Mouse (Mus musculus) MEL (cell line): Measurements from ENCODE around the gene Amh. TPM values are rescaled to one million over a fixed set of nuclear protein-coding genes. Genes with fewer than 3 reads are reported as not detected.
A peak's percentile ranks its signal among the peaks of the same experiment; 100 is the strongest.

Experiments
- DNase-seq: peaks from one replicate; pipeline ENCODE4 v3.0.0; 2011; ENCODE audit warnings: low read depth, low spot score
- H3K27ac ChIP-seq: 2 replicates; pipeline ENCODE4 v1.5.1; 2012; ENCODE audit warnings: low read depth, mild to moderate bottlenecking, control low read depth, low read length, moderate library complexity; ENCODE audit not compliant: control insufficient read depth
- H3K27me3 ChIP-seq, 2 experiments: fragments of 150-350 bp in 1 of 2; sonication (generic) in 1 of 2; 2 replicates each; pipeline ENCODE4 v1.6.1; 2012; ENCODE audit warnings: low read length in 2 of 2, mild to moderate bottlenecking in 2 of 2, improper control_type of control experiment in 1 of 2, moderate library complexity in 1 of 2; ENCODE audit not compliant: insufficient read depth in 2 of 2, control insufficient read depth in 1 of 2
- H3K36me3 ChIP-seq, 2 experiments: 2 replicates each; pipeline ENCODE4 v1.6.1; 2012 to 2014; ENCODE audit warnings: low read length in 2 of 2, improper control_type of control experiment in 1 of 2, inconsistent platforms in 1 of 2, mild to moderate bottlenecking in 1 of 2; ENCODE audit not compliant: insufficient read depth in 2 of 2, control insufficient read depth in 1 of 2
- H3K4me1 ChIP-seq, 2 experiments: fragments of 150-350 bp in 1 of 2; sonication (generic) in 1 of 2; 2 replicates each; pipeline ENCODE4 v1.6.1; 2012; ENCODE audit warnings: low read length in 2 of 2, improper control_type of control experiment in 1 of 2, mild to moderate bottlenecking in 1 of 2; ENCODE audit not compliant: insufficient read depth in 2 of 2, control insufficient read depth in 1 of 2
- H3K4me3 ChIP-seq, 2 experiments: fragments of 150-350 bp in 1 of 2; sonication (generic) in 1 of 2; 2 replicates each; pipeline ENCODE4 v1.5.1; 2012; ENCODE audit warnings: low read depth in 2 of 2, low read length in 2 of 2, mild to moderate bottlenecking in 2 of 2, moderate library complexity in 2 of 2, control low read depth in 1 of 2, improper control_type of control experiment in 1 of 2; ENCODE audit not compliant: control insufficient read depth in 1 of 2, insufficient read depth in 1 of 2
- H3K79me2 ChIP-seq: 2 replicates; pipeline ENCODE4 v1.6.1; 2012; ENCODE audit warnings: mild to moderate bottlenecking, low read length, moderate library complexity; ENCODE audit not compliant: control insufficient read depth, poor library complexity, insufficient read depth
- H3K9ac ChIP-seq: 2 replicates; pipeline ENCODE4 v1.6.1; 2012; ENCODE audit warnings: low read depth, mild to moderate bottlenecking, control low read depth, low read length, moderate library complexity; ENCODE audit not compliant: control insufficient read depth, poor library complexity, severe bottlenecking
- H3K9me3 ChIP-seq: fragments of 150-350 bp; sonication (generic); replicated peaks from 2 replicates; pipeline ENCODE4 v1.6.1; 2012; ENCODE audit warnings: mild to moderate bottlenecking, low read length, improper control_type of control experiment, moderate library complexity; ENCODE audit not compliant: insufficient read depth
- BHLHE40 ChIP-seq: IDR thresholded peaks from 2 replicates; pipeline ENCODE4 v1.6.1; 2012; ENCODE audit warnings: low read depth, mild to moderate bottlenecking, inconsistent platforms, low read length, improper control_type of control experiment, borderline replicate concordance
- CHD1 ChIP-seq: IDR thresholded peaks from 2 replicates; pipeline ENCODE4 v1.6.1; 2012; ENCODE audit warnings: low read depth, mild to moderate bottlenecking, inconsistent platforms, low read length, improper control_type of control experiment
- CHD2 ChIP-seq: IDR thresholded peaks from 2 replicates; pipeline ENCODE4 v1.6.1; 2011; ENCODE audit warnings: low read length, improper control_type of control experiment
- CTCF ChIP-seq, 3 experiments: IDR thresholded peaks in 2 of 3; conservative IDR thresholded peaks in 1 of 3; 2 replicates each; pipeline ENCODE4 v1.5.1; 2011 to 2012; ENCODE audit warnings: low read length in 3 of 3, low read depth in 2 of 3, mild to moderate bottlenecking in 2 of 3, improper control_type of control experiment in 1 of 3, inconsistent platforms in 1 of 3, mixed read lengths in 1 of 3, moderate library complexity in 1 of 3; ENCODE audit not compliant: control insufficient read depth in 1 of 3, insufficient read depth in 1 of 3, poor library complexity in 1 of 3, severe bottlenecking in 1 of 3
- ELF1 ChIP-seq: IDR thresholded peaks from 2 replicates; pipeline ENCODE4 v1.6.1; 2014; ENCODE audit warnings: low read depth, mild to moderate bottlenecking, inconsistent platforms, low read length, improper control_type of control experiment, moderate library complexity
- GATA1 ChIP-seq: IDR thresholded peaks from 2 replicates; pipeline ENCODE4 v1.6.1; 2011; ENCODE audit warnings: low read depth, low read length, improper control_type of control experiment
- HCFC1 ChIP-seq: IDR thresholded peaks from 2 replicates; pipeline ENCODE4 v1.6.1; 2012; ENCODE audit warnings: low read depth, mild to moderate bottlenecking, inconsistent platforms, low read length, improper control_type of control experiment, moderate library complexity
- JUND ChIP-seq: IDR thresholded peaks from 2 replicates; pipeline ENCODE4 v1.6.1; 2011; ENCODE audit warnings: low read depth, mild to moderate bottlenecking, improper control_type of control experiment, low read length
- KAT2A ChIP-seq: conservative IDR thresholded peaks from 2 replicates; pipeline ENCODE4 v1.6.1; 2012; ENCODE audit warnings: low read depth, low read length, improper control_type of control experiment, inconsistent platforms
- MAFK ChIP-seq: IDR thresholded peaks from 2 replicates; pipeline ENCODE4 v1.6.1; 2011; ENCODE audit warnings: low read depth, mild to moderate bottlenecking, low read length, improper control_type of control experiment, borderline replicate concordance
- MAX ChIP-seq: IDR thresholded peaks from 2 replicates; pipeline ENCODE4 v1.6.1; 2011; ENCODE audit warnings: low read length, improper control_type of control experiment
- MAZ ChIP-seq: IDR thresholded peaks from 2 replicates; pipeline ENCODE4 v1.6.1; 2012; ENCODE audit warnings: low read depth, mild to moderate bottlenecking, inconsistent platforms, low read length, improper control_type of control experiment
- MEF2A ChIP-seq: IDR thresholded peaks from 2 replicates; pipeline ENCODE4 v1.6.1; 2014; ENCODE audit warnings: low read depth, mild to moderate bottlenecking, inconsistent platforms, low read length, improper control_type of control experiment; ENCODE audit not compliant: poor library complexity, insufficient replicate concordance, severe bottlenecking; ENCODE audit errors: extremely low read depth
- MYB ChIP-seq: IDR thresholded peaks from 2 replicates; pipeline ENCODE4 v1.6.1; 2011; ENCODE audit warnings: mild to moderate bottlenecking, low read depth, low read length, improper control_type of control experiment
- MYC ChIP-seq: IDR thresholded peaks from 2 replicates; pipeline ENCODE4 v1.6.1; 2011; ENCODE audit warnings: low read depth, mild to moderate bottlenecking, low read length, improper control_type of control experiment, moderate library complexity
- NELFE ChIP-seq: IDR thresholded peaks from 2 replicates; pipeline ENCODE4 v1.6.1; 2011; ENCODE audit warnings: low read depth, low read length, improper control_type of control experiment
- NRF1 ChIP-seq: IDR thresholded peaks from 2 replicates; pipeline ENCODE4 v1.6.1; 2014; ENCODE audit warnings: low read depth, mild to moderate bottlenecking, inconsistent platforms, low read length, improper control_type of control experiment, moderate library complexity; ENCODE audit not compliant: poor library complexity, insufficient read depth, severe bottlenecking
- POLR2A ChIP-seq, 2 experiments: IDR thresholded peaks; 2 replicates each; pipeline ENCODE4 v1.6.1; 2011 to 2012; ENCODE audit warnings: low read length in 2 of 2, mild to moderate bottlenecking in 2 of 2, control low read depth in 1 of 2, improper control_type of control experiment in 1 of 2, low read depth in 1 of 2, moderate library complexity in 1 of 2; ENCODE audit not compliant: control insufficient read depth in 1 of 2, insufficient read depth in 1 of 2, poor library complexity in 1 of 2
- POLR2AphosphoS5 ChIP-seq: IDR thresholded peaks from 2 replicates; pipeline ENCODE4 v1.6.1; 2012; ENCODE audit warnings: low read depth, borderline replicate concordance, mild to moderate bottlenecking, inconsistent platforms, low read length, moderate library complexity, mixed read lengths
- RAD21 ChIP-seq: IDR thresholded peaks from 2 replicates; pipeline ENCODE4 v1.6.1; 2011; ENCODE audit warnings: mild to moderate bottlenecking, low read depth, low read length, improper control_type of control experiment
- SMC3 ChIP-seq: IDR thresholded peaks from 2 replicates; pipeline ENCODE4 v1.6.1; 2011; ENCODE audit warnings: low read depth, low read length, improper control_type of control experiment
- TAL1 ChIP-seq: IDR thresholded peaks from 2 replicates; pipeline ENCODE4 v1.6.1; 2012; ENCODE audit warnings: mild to moderate bottlenecking, inconsistent platforms, low read length, moderate library complexity, mixed read lengths
- TBP ChIP-seq: IDR thresholded peaks from 2 replicates; pipeline ENCODE4 v1.8.0; 2011; ENCODE audit warnings: low read depth, low read length, improper control_type of control experiment
- TCF12 ChIP-seq: IDR thresholded peaks from 2 replicates; pipeline ENCODE4 v1.6.1; 2014; ENCODE audit warnings: low read depth, mild to moderate bottlenecking, inconsistent platforms, low read length, improper control_type of control experiment, moderate library complexity
- UBTF ChIP-seq: IDR thresholded peaks from 2 replicates; pipeline ENCODE4 v1.6.1; 2012; ENCODE audit warnings: low read depth, mild to moderate bottlenecking, inconsistent platforms, low read length, improper control_type of control experiment, moderate library complexity, borderline replicate concordance; ENCODE audit not compliant: insufficient read depth
- USF1 ChIP-seq: IDR thresholded peaks from 2 replicates; pipeline ENCODE4 v1.6.1; 2014; ENCODE audit warnings: low read depth, mild to moderate bottlenecking, inconsistent platforms, low read length, improper control_type of control experiment, moderate library complexity
- USF2 ChIP-seq, 2 experiments: IDR thresholded peaks; 2 replicates each; pipeline ENCODE4 v1.6.1; 2011 to 2012; ENCODE audit warnings: improper control_type of control experiment in 2 of 2, low read length in 2 of 2, borderline replicate concordance in 1 of 2, inconsistent platforms in 1 of 2, low read depth in 1 of 2, mild to moderate bottlenecking in 1 of 2; ENCODE audit not compliant: insufficient read depth in 1 of 2
- ZKSCAN1 ChIP-seq: IDR thresholded peaks from 2 replicates; pipeline ENCODE4 v1.6.1; 2012; ENCODE audit warnings: low read depth, mild to moderate bottlenecking, inconsistent platforms, low read length, improper control_type of control experiment, moderate library complexity
- ZMIZ1 ChIP-seq: IDR thresholded peaks from 2 replicates; pipeline ENCODE4 v1.6.1; 2012; ENCODE audit warnings: low read depth, mild to moderate bottlenecking, inconsistent platforms, low read length, improper control_type of control experiment, moderate library complexity
- polyA plus RNA-seq, 2 experiments: library from polyadenylated mRNA; stranded (reverse) in 1 of 2; unstranded in 1 of 2; fragments of >175 nt in 1 of 2; fragments of >200 nt in 1 of 2; gene quantifications; 2 replicates each; pipeline versions ENCODE4 v1.2.1 to v1.2.4; 2012; ENCODE audit warnings: low replicate concordance in 2 of 2, low read depth in 1 of 2; ENCODE audit not compliant: insufficient read length in 2 of 2, insufficient read depth in 1 of 2, missing spikeins in 1 of 2
- total RNA-seq: library from RNA; depleted of rRNA; stranded (reverse); fragments of 300-350 nt; gene quantifications from 2 replicates; pipeline ENCODE4 v1.2.3, GENCODE M21; 2012

Gene Amh
- total and polyA plus RNA-seq, 3 experiments = 0.42 to 1.1 TPM; not detected in 1

DNA sequence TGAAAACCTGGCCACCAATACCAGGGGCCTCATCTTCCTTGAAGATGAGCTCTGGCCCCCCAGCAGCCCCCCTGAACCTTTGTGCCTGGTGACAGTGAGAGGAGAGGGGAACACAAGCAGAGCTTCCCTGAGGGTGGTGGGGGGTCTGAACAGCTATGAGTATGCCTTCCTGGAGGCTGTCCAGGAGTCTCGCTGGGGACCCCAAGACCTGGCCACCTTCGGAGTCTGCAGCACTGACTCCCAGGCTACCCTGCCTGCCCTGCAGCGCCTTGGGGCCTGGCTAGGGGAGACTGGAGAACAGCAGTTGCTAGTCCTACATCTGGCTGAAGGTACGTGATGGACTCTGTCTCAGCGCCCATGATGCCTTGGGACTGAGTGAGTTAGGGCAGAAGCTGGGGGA lies 279 bp downstream of the Amh start:
- Histone ChIP-seq H3K4me1 (peaks cover 0 to 7% of the 10 kb centered on the region in 2 experiments; a peak in 1 of 4 replicates), H3K9me3 (no peaks in the 10 kb centered on the region), H3K36me3 (no peaks in the 10 kb centered on the region), H3K79me2 (peaks cover 12% of the 10 kb centered on the region), H3K27me3 (no peaks in the 10 kb centered on the region), H3K9ac (no peak overlapping the region), H3K4me3 (no peak overlapping the region), H3K27ac (no peak overlapping the region)
- DNase-seq = no peak
- TF ChIP-seq TCF12 (no peak), MYB (no peak), MAX (no peak), JUND (no peak), MAFK (no peak), UBTF (no peak), ZKSCAN1 (no peak), HCFC1 (no peak), POLR2AphosphoS5 (no peak), POLR2A (IDR thresholded peaks at IDR 0.05; ENCODE audit: control insufficient read depth in 1 of 2, insufficient read depth in 1 of 2, low read depth in 1 of 2, low read length in 2 of 2, poor library complexity in 1 of 2) (no peak), BHLHE40 (no peak), KAT2A (no peak), USF1 (no peak), GATA1 (no peak), ELF1 (no peak), CHD1 (no peak), CTCF (IDR thresholded peaks at IDR 0.05 in 2 of 3, conservative IDR thresholded peaks at IDR 0.05 in 1 of 3; ENCODE audit: control insufficient read depth in 1 of 3, insufficient read depth in 1 of 3, low read depth in 2 of 3, low read length in 3 of 3, poor library complexity in 1 of 3, severe bottlenecking in 1 of 3) (no peak), USF2 (IDR thresholded peaks at IDR 0.05; ENCODE audit: borderline replicate concordance in 1 of 2, insufficient read depth in 1 of 2, low read depth in 1 of 2, low read length in 2 of 2) (no peak)

DNA sequence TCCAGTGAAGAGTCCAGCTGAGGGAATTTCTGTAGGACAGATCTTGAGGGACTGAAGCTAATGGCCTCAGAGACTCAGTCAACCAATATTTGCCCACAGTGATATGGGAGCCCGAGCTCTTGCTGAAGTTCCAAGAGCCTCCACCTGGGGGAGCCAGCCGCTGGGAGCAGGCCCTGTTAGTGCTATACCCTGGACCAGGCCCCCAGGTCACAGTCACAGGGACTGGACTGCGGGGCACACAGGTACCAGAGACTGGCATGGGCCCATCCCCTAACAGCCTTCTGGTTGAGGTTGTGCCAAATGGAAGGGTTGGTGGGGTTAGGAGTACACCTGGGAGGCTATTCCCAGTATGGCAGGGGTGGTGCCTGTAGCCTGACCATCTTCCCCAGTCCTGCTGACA lies 882 bp downstream of the Amh start:
- no peak overlapping the region for H3K9ac ChIP-seq
- DNase-seq = peak; percentile 81
- no peak overlapping the region for H3K4me3 ChIP-seq
- H3K27me3 ChIP-seq = no peaks in the 10 kb centered on the region
- H3K36me3 ChIP-seq = no peaks in the 10 kb centered on the region
- H3K9me3 ChIP-seq = no peaks in the 10 kb centered on the region
- H3K27ac ChIP-seq = no peak overlapping the region
- peaks cover 7% of the 10 kb centered on the region for H3K79me2 ChIP-seq
- H3K4me1 ChIP-seq = 0 out of 4 replicates have a peak, but pooled peaks cover 0 to 5% of the 10 kb centered on the region in 2 experiments
- TF ChIP-seq TAL1 (no peak), JUND (0 out of 2 replicates have a peak, but pooled peaks have one; percentile 41), ZMIZ1 (no peak; the same call in 1 of the 2 replicates), SMC3 (peak; percentile 78), BHLHE40 (peak; percentile 44; the same call in 1 of the 2 replicates), TBP (no peak), ZKSCAN1 (no peak), NRF1 (0 out of 2 replicates have a peak, but pooled peaks have one; percentile 10), TCF12 (peak; percentile 15; the same call in 1 of the 2 replicates), ELF1 (no peak), NELFE (no peak), MAZ (peak; percentile 67; the same call in 1 of the 2 replicates), USF2 (IDR thresholded peaks at IDR 0.05; ENCODE audit: borderline replicate concordance in 1 of 2, insufficient read depth in 1 of 2, low read depth in 1 of 2, low read length in 2 of 2) (no peak), MEF2A (no peak), KAT2A (no peak), CHD2 (no peak), GATA1 (no peak), CTCF (IDR thresholded peaks at IDR 0.05 in 2 of 3, conservative IDR thresholded peaks at IDR 0.05 in 1 of 3; ENCODE audit: control insufficient read depth in 1 of 3, insufficient read depth in 1 of 3, low read depth in 2 of 3, low read length in 3 of 3, poor library complexity in 1 of 3, severe bottlenecking in 1 of 3) (peak; percentile 74 to 87 (median 83)), MYC (0 out of 2 replicates have a peak, but pooled peaks have one; percentile 11), MYB (no peak), RAD21 (peak; percentile 71)
